Mouse (Mus musculus) lung, embryonic 16.5 days (tissue): ENCODE results near the gene Bcat2. TPM values are rescaled to one million over a fixed set of nuclear protein-coding genes. Genes with fewer than 3 reads are reported as not detected.
"Not testable (repeated sequence)": the region's sequence is repeated elsewhere in the genome, so short reads cannot be mapped to it uniquely, and the experiment has no call there.

Experiments
- ATAC-seq: fragments of 200-750 bp; cut with Nextera tagmentation; 2 replicates; pipeline ENCODE4 v1.8.0; 2017; ENCODE audit warnings: low read depth, mild to moderate bottlenecking, moderate library complexity
- H3K27ac ChIP-seq: fragments of 300-500 bp; sonication (generic); 2 replicates; pipeline ENCODE4 v1.5.1; 2014; ENCODE audit warnings: mild to moderate bottlenecking, control low read depth, low read length
- H3K27me3 ChIP-seq: fragments of 300-500 bp; sonication (generic); 2 replicates; pipeline ENCODE4 v1.6.1; 2014; ENCODE audit warnings: low read depth, low read length, mixed read lengths; ENCODE audit not compliant: control insufficient read depth, insufficient read depth
- H3K36me3 ChIP-seq: fragments of 300-500 bp; sonication (generic); 2 replicates; pipeline ENCODE4 v1.6.1; 2014; ENCODE audit warnings: low read length; ENCODE audit not compliant: control insufficient read depth, insufficient read depth
- H3K4me1 ChIP-seq: fragments of 300-500 bp; sonication (generic); replicated peaks from 2 replicates; pipeline ENCODE4 v1.6.1; 2014; ENCODE audit warnings: low read length, mixed read lengths; ENCODE audit not compliant: control insufficient read depth, insufficient read depth
- H3K4me2 ChIP-seq: fragments of 300-500 bp; sonication (generic); 2 replicates; pipeline ENCODE4 v1.6.1; 2014; ENCODE audit warnings: low read depth, low read length, control low read depth
- H3K4me3 ChIP-seq: fragments of 300-500 bp; sonication (generic); 2 replicates; pipeline ENCODE4 v1.5.1; 2014; ENCODE audit warnings: mild to moderate bottlenecking, low read length, control low read depth
- H3K9ac ChIP-seq: fragments of 300-500 bp; sonication (generic); 2 replicates; pipeline ENCODE4 v1.6.1; 2014; ENCODE audit warnings: low read length, control low read depth
- H3K9me3 ChIP-seq: fragments of 300-500 bp; sonication (generic); 2 replicates; pipeline ENCODE4 v1.6.1; 2016; ENCODE audit warnings: low read length; ENCODE audit not compliant: control insufficient read depth
- WGBS: fragments of 180-500 bp; shearing (Covaris S2); extraction: QIAGEN DNeasy Blood & Tissue Kit; methylation state at CpG from one replicate; pipeline ENCODE4 v1.1.7; 2014; 5-methylcytosine and 5-hydroxymethylcytosine counted together
- polyA plus RNA-seq: library from polyadenylated mRNA; unstranded; fragments of >200 nt; fragmentation: Nextera tagmentation; extraction: Ambion mirVana; gene quantifications from 2 replicates; pipeline ENCODE4 v1.2.1, GENCODE M21; 2015

The Bcat2 gene
- polyA plus RNA-seq, 1 experiment from 2014 or later = 60.0 TPM

DNA sequence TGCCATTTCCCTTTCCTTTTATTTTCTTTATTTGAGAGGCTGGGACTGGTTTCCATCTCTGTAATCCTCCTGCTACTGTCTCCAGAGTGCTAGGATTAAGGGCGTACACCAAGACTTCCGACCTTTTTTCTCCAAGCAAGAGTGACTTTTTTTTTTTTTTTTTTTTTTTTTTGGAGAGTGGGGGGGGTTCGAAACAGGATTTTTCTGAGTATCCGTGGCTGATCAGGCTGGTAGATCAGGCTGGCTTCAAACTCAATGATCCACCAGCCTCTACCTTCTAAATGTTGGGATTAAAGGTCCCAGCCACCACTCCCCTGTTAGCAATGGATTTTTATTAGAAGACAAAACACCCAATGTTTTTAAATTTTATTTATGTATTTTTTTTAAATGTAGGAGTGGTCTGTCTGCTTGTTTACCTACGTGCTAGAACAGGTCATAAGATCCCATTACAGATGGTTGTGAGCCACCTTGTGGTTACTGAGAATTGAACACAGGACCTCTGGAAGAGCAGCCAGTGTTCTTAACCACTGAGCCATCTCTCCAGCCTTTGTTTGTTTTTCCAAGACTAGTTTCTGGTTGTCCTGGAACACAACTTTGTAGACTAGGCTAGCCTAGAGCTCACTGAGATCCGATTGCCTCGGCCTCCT, 43.4 kb upstream of the Bcat2 start:
- Histone ChIP-seq H3K27ac (peak overlapping the region; percentile 90), H3K9me3 (no peaks in the 10 kb centered on the region), H3K36me3 (peaks cover 5% of the 10 kb centered on the region; the same call in 1 of the 2 replicates), H3K4me2 (peak overlapping the region; percentile 82), H3K9ac (peak overlapping the region; percentile 95), H3K27me3 (no peaks in the 10 kb centered on the region), H3K4me1 (peaks cover 31% of the 10 kb centered on the region), H3K4me3 (peak overlapping the region; percentile 92)
- ATAC-seq = no peak
- 18% methylated on average over 7 of the region's 7 CpGs for WGBS

DNA sequence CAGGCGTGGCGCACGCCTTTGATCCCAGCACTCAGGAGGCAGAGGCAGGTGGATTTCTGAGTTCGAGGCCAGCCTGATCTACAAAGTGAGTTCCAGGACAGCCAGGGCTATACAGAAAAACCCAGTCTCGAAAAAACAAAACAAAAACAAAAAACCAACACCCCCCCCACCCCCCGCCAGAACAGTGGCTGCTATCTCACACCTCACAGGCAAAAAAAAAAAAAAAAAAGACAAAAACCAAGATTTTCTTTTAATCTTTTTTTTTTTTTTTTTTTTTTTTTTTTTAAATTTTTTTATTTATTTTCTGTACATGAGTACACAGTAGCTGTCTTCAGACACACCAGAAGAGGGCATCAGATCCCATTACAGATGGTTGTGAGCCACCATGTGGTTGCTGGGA, 42.8 kb upstream of the Bcat2 start:
- H3K4me2 ChIP-seq, H3K27ac ChIP-seq: not testable (repeated sequence)
- peaks cover 31% of the 10 kb centered on the region for H3K4me1 ChIP-seq

GRCm38 (mm10) chr7:45529461-45529860, 40.5 kb upstream of the Bcat2 start:
- Histone ChIP-seq H3K36me3 (no peaks in the 10 kb centered on the region), H3K27ac (no peak overlapping the region), H3K4me2 (no peak overlapping the region), H3K27me3 (no peaks in the 10 kb centered on the region), H3K4me1 (peaks cover 22% of the 10 kb centered on the region), H3K4me3 (no peak overlapping the region), H3K9ac (no peak overlapping the region), H3K9me3 (no peaks in the 10 kb centered on the region)
- ATAC-seq = no peak
- WGBS = 6% methylated on average over 6 of the region's 6 CpGs

More for the DNA sequence above, 42.8 kb upstream of the Bcat2 start:
- ATAC-seq, H3K9ac ChIP-seq, H3K4me3 ChIP-seq, H3K36me3 ChIP-seq, H3K9me3 ChIP-seq, H3K27me3 ChIP-seq: not testable (repeated sequence)
- WGBS = 89% methylated on average over 6 of the region's 6 CpGs

DNA sequence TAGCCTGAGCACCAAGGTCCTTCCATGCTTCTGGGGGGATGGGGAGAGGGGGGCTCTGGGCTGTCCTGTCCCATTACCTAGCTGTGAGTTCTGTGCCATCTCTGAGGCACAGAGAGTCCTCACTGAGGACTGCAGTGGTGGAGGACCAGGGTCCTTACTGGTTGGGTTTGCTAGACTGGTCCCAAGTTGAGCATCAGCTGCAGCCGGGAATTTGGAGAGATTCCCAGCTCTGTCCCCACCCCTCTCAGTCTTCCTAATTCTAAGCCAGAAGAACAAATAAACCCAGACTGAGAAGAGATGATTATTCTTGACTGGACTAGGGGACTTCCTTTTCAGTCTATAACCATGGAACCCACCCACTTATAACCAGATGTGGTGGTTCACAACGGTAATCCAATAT, 39.3 kb upstream of the Bcat2 start:
- 38% methylated on average over 2 of the region's 2 CpGs for WGBS
- H3K4me2 ChIP-seq = no peak overlapping the region
- H3K27ac ChIP-seq = peak overlapping the region; percentile 4; the same call in 1 of the 2 replicates
- H3K9me3 ChIP-seq = no peaks in the 10 kb centered on the region
- H3K9ac ChIP-seq = no peak overlapping the region
- H3K36me3 ChIP-seq = no peaks in the 10 kb centered on the region
- H3K4me1 ChIP-seq = peaks cover 13% of the 10 kb centered on the region; the same call in 1 of the 2 replicates
- no peak overlapping the region for H3K4me3 ChIP-seq
- ATAC-seq = no peak
- no peaks in the 10 kb centered on the region for H3K27me3 ChIP-seq

DNA sequence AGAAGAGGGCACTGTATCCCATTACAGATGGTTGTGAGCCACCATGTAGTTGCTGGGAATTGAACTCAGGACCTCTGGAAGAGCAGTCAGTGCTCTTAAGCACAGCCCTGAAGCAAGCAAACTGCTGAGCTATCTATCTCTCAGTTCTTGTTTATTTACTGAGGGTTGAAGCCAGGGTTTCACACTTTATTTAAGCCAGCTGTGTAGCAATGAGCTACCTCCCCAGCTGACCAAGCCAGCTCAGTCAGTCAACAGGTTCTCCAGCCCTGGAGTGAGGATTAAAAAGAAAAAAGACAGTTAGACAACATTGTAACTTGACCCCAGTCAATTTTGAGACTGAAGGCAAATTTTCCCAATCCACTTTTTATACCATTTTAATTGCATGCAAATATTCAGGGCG, 34.3 kb upstream of the Bcat2 start:
- no peaks in the 10 kb centered on the region for H3K36me3 ChIP-seq
- H3K4me3 ChIP-seq = no peak overlapping the region
- H3K27ac ChIP-seq = no peak overlapping the region
- peaks cover 6% of the 10 kb centered on the region for H3K4me1 ChIP-seq
- WGBS = 57% methylated on average over 1 of the region's 1 CpGs
- no peak for ATAC-seq
- H3K9ac ChIP-seq = no peak overlapping the region
- H3K27me3 ChIP-seq = no peaks in the 10 kb centered on the region
- no peak overlapping the region for H3K4me2 ChIP-seq
- no peaks in the 10 kb centered on the region for H3K9me3 ChIP-seq

DNA sequence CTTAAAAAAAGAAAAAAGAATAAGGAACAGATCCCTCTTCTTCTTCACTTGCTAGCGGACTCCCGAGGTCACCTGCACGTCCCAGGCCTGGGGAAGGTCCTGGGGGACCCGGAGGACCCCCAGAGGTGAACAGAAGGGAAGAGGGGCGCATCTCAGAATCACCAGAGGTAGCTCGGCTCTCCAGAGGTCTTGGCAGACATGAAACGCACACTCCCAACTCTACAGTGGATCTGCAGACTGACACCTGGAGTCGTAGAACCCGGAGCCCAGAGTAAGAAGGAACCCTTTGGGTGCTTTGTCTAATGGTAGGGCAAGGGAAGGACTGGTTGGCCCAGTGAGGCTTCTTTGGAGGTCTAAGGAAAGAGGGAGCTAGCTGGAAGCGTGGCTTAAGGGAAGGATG, 32.4 kb upstream of the Bcat2 start:
- Histone ChIP-seq H3K9ac (peak overlapping the region; percentile 71; the same call in 1 of the 2 replicates), H3K27me3 (no peaks in the 10 kb centered on the region), H3K36me3 (no peaks in the 10 kb centered on the region), H3K4me1 (peaks cover 3% of the 10 kb centered on the region), H3K4me2 (peak overlapping the region; percentile 79), H3K4me3 (peak overlapping the region; percentile 61), H3K27ac (no peak overlapping the region), H3K9me3 (no peaks in the 10 kb centered on the region)
- ATAC-seq = no peak
- WGBS = 77% methylated on average over 10 of the region's 10 CpGs

GRCm38 (mm10) chr7:45538163-45539041, 31.6 kb upstream of the Bcat2 start:
- 5% methylated on average over 29 of the region's 29 CpGs for WGBS
- H3K4me3 ChIP-seq = peak overlapping the region; percentile 61

GRCm38 (mm10) chr7:45539095-45539494, 30.9 kb upstream of the Bcat2 start:
- peaks cover 3% of the 10 kb centered on the region for H3K4me1 ChIP-seq
- H3K36me3 ChIP-seq = no peaks in the 10 kb centered on the region
- no peak overlapping the region for H3K4me3 ChIP-seq
- no peaks in the 10 kb centered on the region for H3K27me3 ChIP-seq
- no peaks in the 10 kb centered on the region for H3K9me3 ChIP-seq
- no peak overlapping the region for H3K27ac ChIP-seq
- H3K4me2 ChIP-seq = no peak overlapping the region; the same call in 1 of the 2 replicates
- no peak for ATAC-seq
- H3K9ac ChIP-seq = no peak overlapping the region
- 80% methylated on average over 3 of the region's 3 CpGs for WGBS

More at GRCm38 (mm10) chr7:45538163-45539041, 31.6 kb upstream of the Bcat2 start:
- H3K27me3 ChIP-seq = no peaks in the 10 kb centered on the region
- peak overlapping the region; percentile 71 for H3K9ac ChIP-seq
- H3K9me3 ChIP-seq = no peaks in the 10 kb centered on the region
- peaks cover 3% of the 10 kb centered on the region for H3K4me1 ChIP-seq
- no peaks in the 10 kb centered on the region for H3K36me3 ChIP-seq
- ATAC-seq = peak; percentile 87
- H3K4me2 ChIP-seq = peak overlapping the region; percentile 79
- no peak overlapping the region for H3K27ac ChIP-seq

GRCm38 (mm10) chr7:45540213-45540612, 29.7 kb upstream of the Bcat2 start:
- ATAC-seq = no peak
- no peaks in the 10 kb centered on the region for H3K36me3 ChIP-seq
- H3K4me2 ChIP-seq = no peak overlapping the region
- no peak overlapping the region for H3K27ac ChIP-seq
- H3K27me3 ChIP-seq = no peaks in the 10 kb centered on the region
- 40% methylated on average over 2 of the region's 2 CpGs for WGBS
- H3K4me3 ChIP-seq = no peak overlapping the region
- no peaks in the 10 kb centered on the region; the same call in 1 of the 2 replicates for H3K9me3 ChIP-seq
- H3K9ac ChIP-seq = no peak overlapping the region
- H3K4me1 ChIP-seq = peaks cover 3% of the 10 kb centered on the region
